Mouse (Mus musculus): ENCODE data around the gene Snapc3. TPM values are rescaled to one million over a fixed set of nuclear protein-coding genes. Genes with fewer than 3 reads are reported as not detected.

The Snapc3 gene
- total and polyA plus RNA-seq, 3 experiments = 18.2 to 28.7 (median 18.8) TPM

DNA sequence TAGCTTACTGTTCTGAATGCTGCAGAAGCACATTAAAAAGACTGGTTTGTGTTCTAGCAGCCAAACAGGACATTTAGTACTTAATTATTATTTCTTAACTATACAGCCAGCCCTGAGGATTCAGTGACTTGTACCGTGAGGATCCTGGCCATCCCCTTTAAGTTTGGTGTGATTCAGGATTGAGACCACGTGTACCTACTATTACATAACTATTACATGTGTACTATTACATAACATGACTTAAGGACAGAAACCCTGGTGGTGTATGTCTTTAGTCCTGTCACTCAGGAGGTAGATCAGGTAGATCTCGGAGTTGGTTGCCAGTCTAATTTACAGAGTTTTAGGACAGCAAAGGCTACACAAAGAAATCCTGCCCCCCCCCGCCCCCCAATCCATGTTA, 23.5 kb downstream of the Snapc3 start:
- dilution Hi-C loops (cut with MboI; ENCODE audit: extremely low pct_ligation_motif_present, extremely low pct_unique_long_range_greater_than_20kb, low sequenced_read_pairs) = no loop called here
- no peak overlapping the region for H3K4me3 ChIP-seq (replicated peaks in 1 of 3; ENCODE audit: low read depth in 2 of 3, low read length in 2 of 3, poor library complexity in 1 of 3)
- in situ Hi-C loops (cut with MboI; ENCODE audit: low pct_ligation_motif_present, low pct_unique_long_range_greater_than_20kb, low sequenced_read_pairs) = no loop called here
- no peak overlapping the region for H3K27ac ChIP-seq (ENCODE audit: insufficient read depth, low read depth)
- TF ChIP-seq PAX5 (IDR thresholded peaks at IDR 0.05; ENCODE audit: low read length) (no peak), POLR2AphosphoS2 (IDR thresholded peaks at IDR 0.05; ENCODE audit: low read depth, low read length) (no peak), EP300 (IDR thresholded peaks at IDR 0.05; ENCODE audit: low read length) (no peak), USF1 (IDR thresholded peaks at IDR 0.05; ENCODE audit: low read depth, low read length) (no peak)
- H3K36me3 ChIP-seq (replicated peaks in 1 of 2; ENCODE audit: control insufficient read depth in 1 of 2, insufficient read depth in 1 of 2, low read length in 1 of 2) = peaks cover 33 to 61% of the 10 kb centered on the region in 2 experiments
- H3K27me3 ChIP-seq (replicated peaks) = no peaks in the 10 kb centered on the region
- no peak overlapping the region for H3K4me2 ChIP-seq (ENCODE audit: insufficient read depth, low read depth, poor library complexity, severe bottlenecking)
- H3K79me2 ChIP-seq (replicated peaks; ENCODE audit: control insufficient read depth, extremely low read depth, insufficient read depth, poor library complexity, severe bottlenecking) = 0 out of 2 replicates have a peak, but pooled peaks cover 3% of the 10 kb centered on the region
- H3K9me3 ChIP-seq (replicated peaks; ENCODE audit: low read length) = no peaks in the 10 kb centered on the region
- H3K4me1 ChIP-seq (ENCODE audit: control insufficient read depth in 1 of 2, insufficient read depth in 2 of 2) = 0 out of 4 replicates have a peak, but pooled peaks cover 0 to 3% of the 10 kb centered on the region in 2 experiments
- no peak for DNase-seq (ENCODE audit: extremely low read depth)
- no peak overlapping the region for H3K9ac ChIP-seq (ENCODE audit: insufficient read depth, low read depth)

DNA sequence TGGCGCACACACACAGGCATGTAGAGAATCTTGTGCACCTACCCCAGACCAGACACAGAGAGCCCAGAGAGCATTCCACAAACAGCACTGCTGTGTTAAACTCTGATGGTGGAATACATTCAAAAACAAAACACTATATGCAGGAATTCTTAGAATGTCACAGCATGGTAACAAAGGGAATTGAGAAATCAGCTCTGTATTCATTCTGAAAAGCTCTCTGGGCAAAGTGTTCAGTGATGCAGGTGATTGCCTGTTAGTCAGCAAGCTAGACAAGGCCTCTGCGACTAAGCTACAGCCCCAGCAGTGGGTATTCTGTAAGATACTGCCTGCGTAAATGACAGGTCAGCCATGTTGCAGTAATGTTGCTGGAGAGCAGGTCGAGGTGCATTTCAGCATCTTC, 33.3 kb downstream of the Snapc3 start:
- Histone ChIP-seq H3K4me2 (ENCODE audit: insufficient read depth, low read depth, poor library complexity, severe bottlenecking) (no peak overlapping the region), H3K9ac (ENCODE audit: insufficient read depth, low read depth) (no peak overlapping the region), H3K4me1 (ENCODE audit: control insufficient read depth in 1 of 2, insufficient read depth in 2 of 2) (no peaks in the 10 kb centered on the region), H3K4me3 (replicated peaks in 1 of 3; ENCODE audit: low read depth in 2 of 3, low read length in 2 of 3, poor library complexity in 1 of 3) (no peak overlapping the region), H3K27ac (ENCODE audit: insufficient read depth, low read depth) (no peak overlapping the region), H3K79me2 (replicated peaks; ENCODE audit: control insufficient read depth, extremely low read depth, insufficient read depth, poor library complexity, severe bottlenecking) (no peaks in the 10 kb centered on the region), H3K9me3 (replicated peaks; ENCODE audit: low read length) (no peaks in the 10 kb centered on the region), H3K36me3 (replicated peaks in 1 of 2; ENCODE audit: control insufficient read depth in 1 of 2, insufficient read depth in 1 of 2, low read length in 1 of 2) (peaks cover 48 to 66% of the 10 kb centered on the region in 2 experiments), H3K27me3 (replicated peaks) (no peaks in the 10 kb centered on the region)
- TF ChIP-seq MYC (IDR thresholded peaks at IDR 0.05; ENCODE audit: low read depth, low read length) = no peak
- TF ChIP-seq EP300 (IDR thresholded peaks at IDR 0.05; ENCODE audit: low read length) = no peak
- no peak for TF ChIP-seq SMC3 (IDR thresholded peaks at IDR 0.05; ENCODE audit: low read depth, low read length)
- no peak for TF ChIP-seq BHLHE40 (IDR thresholded peaks at IDR 0.05; ENCODE audit: low read depth, low read length)
- TF ChIP-seq POLR2AphosphoS2 (IDR thresholded peaks at IDR 0.05; ENCODE audit: low read depth, low read length) = no peak
- TF ChIP-seq NELFE (IDR thresholded peaks at IDR 0.05; ENCODE audit: low read depth, low read length) = no peak
- no peak for TF ChIP-seq UBTF (IDR thresholded peaks at IDR 0.05; ENCODE audit: low read depth, low read length)
- TF ChIP-seq MAZ (IDR thresholded peaks at IDR 0.05; ENCODE audit: low read depth, low read length) = no peak
- no peak for TF ChIP-seq JUN (IDR thresholded peaks at IDR 0.05; ENCODE audit: insufficient read depth, low read depth, low read length)
- TF ChIP-seq JUND (conservative IDR thresholded peaks at IDR 0.05; ENCODE audit: low read depth, low read length) = no peak
- no peak for TF ChIP-seq CTCF (conservative IDR thresholded peaks at IDR 0.05 in 1 of 2, IDR thresholded peaks at IDR 0.05 in 1 of 2; ENCODE audit: low read depth in 2 of 2, low read length in 2 of 2)
- no peak for TF ChIP-seq ETS1 (conservative IDR thresholded peaks at IDR 0.05; ENCODE audit: low read depth, low read length)
- TF ChIP-seq ZC3H11A (IDR thresholded peaks at IDR 0.05; ENCODE audit: low read depth, low read length) = no peak
- TF ChIP-seq TCF12 (IDR thresholded peaks at IDR 0.05; ENCODE audit: low read depth, low read length) = no peak
- TF ChIP-seq TBP (conservative IDR thresholded peaks at IDR 0.05; ENCODE audit: low read depth, low read length) = no peak
- dilution Hi-C loops (cut with MboI; ENCODE audit: extremely low pct_ligation_motif_present, extremely low pct_unique_long_range_greater_than_20kb, low sequenced_read_pairs) = no loop called here
- in situ Hi-C loops (cut with MboI; ENCODE audit: low pct_ligation_motif_present, low pct_unique_long_range_greater_than_20kb, low sequenced_read_pairs) = no loop called here
- DNase-seq (ENCODE audit: extremely low read depth) = no peak

Measured in CH12.LX (cell line).